Mouse (Mus musculus): ENCODE data around the gene Col9a1.

Col9a1 gene

GRCm38 (mm10) chr1:24191668-24192067 is 14.3 kb downstream of the Col9a1 start:
- no peaks in the 10 kb centered on the region for H3K27me3 ChIP-seq (ENCODE audit: control insufficient read depth, insufficient read depth, low read length, poor library complexity, severe bottlenecking)
- no peak for DNase-seq (ENCODE audit: low read depth, low spot score)
- no peaks in the 10 kb centered on the region for H3K36me3 ChIP-seq (ENCODE audit: control insufficient read depth, insufficient read depth, low read length, poor library complexity, severe bottlenecking)

GRCm38 (mm10) chr1:24194111-24194510 is 16.7 kb downstream of the Col9a1 start:
- no peak for DNase-seq (ENCODE audit: low read depth, low spot score)
- Histone ChIP-seq H3K36me3 (ENCODE audit: control insufficient read depth, insufficient read depth, low read length, poor library complexity, severe bottlenecking) (no peaks in the 10 kb centered on the region), H3K27me3 (ENCODE audit: control insufficient read depth, insufficient read depth, low read length, poor library complexity, severe bottlenecking) (no peaks in the 10 kb centered on the region)

- Histone ChIP-seq H3K36me3 (ENCODE audit: control insufficient read depth, insufficient read depth, low read length, poor library complexity, severe bottlenecking) (no peaks in the 10 kb centered on the region), H3K27me3 (ENCODE audit: control insufficient read depth, insufficient read depth, low read length, poor library complexity, severe bottlenecking) (no peaks in the 10 kb centered on the region)
- DNase-seq (ENCODE audit: low read depth, low spot score), result no peak
Measured at GRCm38 (mm10) chr1:24195070-24195840, 17.8 kb downstream of the Col9a1 start.

- Histone ChIP-seq H3K36me3 (ENCODE audit: control insufficient read depth, insufficient read depth, low read length, poor library complexity, severe bottlenecking) (no peaks in the 10 kb centered on the region), H3K27me3 (ENCODE audit: control insufficient read depth, insufficient read depth, low read length, poor library complexity, severe bottlenecking) (no peaks in the 10 kb centered on the region; the same call in 1 of the 2 replicates)
- no peak for DNase-seq (ENCODE audit: low read depth, low spot score)
Measured at GRCm38 (mm10) chr1:24195951-24196517, 18.6 kb downstream of the Col9a1 start.

GRCm38 (mm10) chr1:24211621-24212385 is 34.4 kb downstream of the Col9a1 start:
- H3K36me3 ChIP-seq (ENCODE audit: control insufficient read depth, insufficient read depth, low read length, poor library complexity, severe bottlenecking), result no peaks in the 10 kb centered on the region
- no peak for DNase-seq (ENCODE audit: low read depth, low spot score)
- no peaks in the 10 kb centered on the region for H3K27me3 ChIP-seq (ENCODE audit: control insufficient read depth, insufficient read depth, low read length, poor library complexity, severe bottlenecking)

- no peak for DNase-seq (ENCODE audit: low read depth, low spot score)
- H3K27me3 ChIP-seq (ENCODE audit: control insufficient read depth, insufficient read depth, low read length, poor library complexity, severe bottlenecking), result no peaks in the 10 kb centered on the region
- no peaks in the 10 kb centered on the region for H3K36me3 ChIP-seq (ENCODE audit: control insufficient read depth, insufficient read depth, low read length, poor library complexity, severe bottlenecking)
Measured at GRCm38 (mm10) chr1:24219041-24219440, 41.6 kb downstream of the Col9a1 start.

- H3K27me3 ChIP-seq (ENCODE audit: control insufficient read depth, insufficient read depth, low read length, poor library complexity, severe bottlenecking), result no peaks in the 10 kb centered on the region
- no peaks in the 10 kb centered on the region for H3K36me3 ChIP-seq (ENCODE audit: control insufficient read depth, insufficient read depth, low read length, poor library complexity, severe bottlenecking)
- DNase-seq (ENCODE audit: low read depth, low spot score), result no peak
Measured at GRCm38 (mm10) chr1:24222231-24222630, 44.8 kb downstream of the Col9a1 start.

GRCm38 (mm10) chr1:24222981-24223612 is 45.7 kb downstream of the Col9a1 start:
- H3K36me3 ChIP-seq (ENCODE audit: control insufficient read depth, insufficient read depth, low read length, poor library complexity, severe bottlenecking), result no peaks in the 10 kb centered on the region
- no peaks in the 10 kb centered on the region for H3K27me3 ChIP-seq (ENCODE audit: control insufficient read depth, insufficient read depth, low read length, poor library complexity, severe bottlenecking)
- DNase-seq (ENCODE audit: low read depth, low spot score), result no peak

- H3K36me3 ChIP-seq (ENCODE audit: control insufficient read depth, insufficient read depth, low read length, poor library complexity, severe bottlenecking), result no peaks in the 10 kb centered on the region
- H3K27me3 ChIP-seq (ENCODE audit: control insufficient read depth, insufficient read depth, low read length, poor library complexity, severe bottlenecking), result no peaks in the 10 kb centered on the region; the same call in 1 of the 2 replicates
- DNase-seq (ENCODE audit: low read depth, low spot score), result no peak
Measured at GRCm38 (mm10) chr1:24225825-24226526, 48.6 kb downstream of the Col9a1 start.

- Histone ChIP-seq H3K36me3 (ENCODE audit: control insufficient read depth, insufficient read depth, low read length, poor library complexity, severe bottlenecking) (no peaks in the 10 kb centered on the region), H3K27me3 (ENCODE audit: control insufficient read depth, insufficient read depth, low read length, poor library complexity, severe bottlenecking) (no peaks in the 10 kb centered on the region; the same call in 1 of the 2 replicates)
- DNase-seq (ENCODE audit: low read depth, low spot score), result no peak
Measured at GRCm38 (mm10) chr1:24226941-24227711, 49.7 kb downstream of the Col9a1 start.

GRCm38 (mm10) chr1:24229552-24229951 is 52.1 kb downstream of the Col9a1 start:
- no peaks in the 10 kb centered on the region for H3K36me3 ChIP-seq (ENCODE audit: control insufficient read depth, insufficient read depth, low read length, poor library complexity, severe bottlenecking)
- no peak for DNase-seq (ENCODE audit: low read depth, low spot score)
- H3K27me3 ChIP-seq (ENCODE audit: control insufficient read depth, insufficient read depth, low read length, poor library complexity, severe bottlenecking), result no peaks in the 10 kb centered on the region; the same call in 1 of the 2 replicates

- no peaks in the 10 kb centered on the region; the same call in 1 of the 2 replicates for H3K27me3 ChIP-seq (ENCODE audit: control insufficient read depth, insufficient read depth, low read length, poor library complexity, severe bottlenecking)
- no peaks in the 10 kb centered on the region for H3K36me3 ChIP-seq (ENCODE audit: control insufficient read depth, insufficient read depth, low read length, poor library complexity, severe bottlenecking)
- no peak for DNase-seq (ENCODE audit: low read depth, low spot score)
Measured at GRCm38 (mm10) chr1:24230428-24230827, 53.0 kb downstream of the Col9a1 start.

- Histone ChIP-seq H3K27me3 (ENCODE audit: control insufficient read depth, insufficient read depth, low read length, poor library complexity, severe bottlenecking) (no peaks in the 10 kb centered on the region; the same call in 1 of the 2 replicates), H3K36me3 (ENCODE audit: control insufficient read depth, insufficient read depth, low read length, poor library complexity, severe bottlenecking) (no peaks in the 10 kb centered on the region)
- DNase-seq (ENCODE audit: low read depth, low spot score), result no peak
Measured at GRCm38 (mm10) chr1:24231504-24232270, 54.3 kb downstream of the Col9a1 start.
